Mouse (Mus musculus) cerebellum, postnatal 4 days (tissue): Measurements from ENCODE around the gene E330017A01Rik.

Source experiments
- DNase-seq, 2 experiments: peaks; one replicate each; pipeline ENCODE4 v3.0.0; 2022; ENCODE audit warnings: low spot score in 2 of 2, mixed read lengths in 1 of 2

The E330017A01Rik gene

GRCm38 (mm10) chr16:58591299-58591698 is 47.2 kb downstream of the E330017A01Rik start:
- DNase-seq = no peak

GRCm38 (mm10) chr16:58589444-58589843 is 49.1 kb downstream of the E330017A01Rik start:
- DNase-seq = no peak
